Mouse (Mus musculus): ENCODE data around the gene BC107364.
"Not testable (repeated sequence)": the region's sequence is repeated elsewhere in the genome, so short reads cannot be mapped to it uniquely, and the experiment has no call there.

Gene BC107364

GRCm38 (mm10) chr3:96414951-96415327 lies 37.2 kb downstream of the BC107364 start:
- no peak for DNase-seq (ENCODE audit: extremely low read depth, low read depth)

DNA sequence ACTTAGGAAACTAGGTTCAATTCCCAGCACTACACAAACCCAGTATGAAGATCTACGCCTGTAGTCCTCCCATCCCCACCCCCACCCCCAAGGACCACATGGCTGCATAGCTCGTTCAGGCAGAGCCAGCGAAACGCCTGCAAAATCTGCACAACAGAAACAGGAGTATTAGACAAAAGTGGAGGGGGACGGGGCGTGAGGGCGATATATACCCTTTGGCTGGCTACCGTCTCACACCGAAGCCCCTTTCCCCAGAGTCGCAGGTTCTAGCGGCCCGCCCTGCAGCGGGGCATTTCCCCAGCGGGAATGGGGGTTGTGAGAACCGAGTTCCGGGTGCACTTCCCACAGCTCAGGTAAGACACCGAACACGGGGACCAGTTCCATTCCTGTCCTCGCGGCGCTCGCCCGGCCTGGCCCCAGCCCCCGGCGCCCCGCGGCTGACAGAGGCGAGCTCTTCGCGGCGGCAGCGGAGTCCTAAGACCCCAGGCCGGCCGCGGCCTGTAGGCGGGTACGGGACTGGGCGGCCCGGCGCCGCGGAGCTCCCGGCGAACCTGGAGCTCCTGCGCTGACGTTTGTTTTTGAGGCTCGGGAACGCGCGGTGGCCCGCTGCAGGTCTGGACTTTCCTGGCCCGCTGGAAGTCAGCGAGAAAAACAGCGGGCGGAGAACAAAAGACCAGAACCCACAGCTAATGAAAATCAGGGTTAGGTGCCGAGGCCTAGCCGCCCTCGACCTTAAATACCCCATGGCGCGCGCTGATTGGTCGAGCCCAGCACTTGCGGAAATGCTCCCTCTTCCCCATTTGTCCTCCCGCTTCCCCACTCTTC lies 37.8 kb downstream of the BC107364 start:
- peak; percentile 98 for DNase-seq (ENCODE audit: extremely low read depth, low read depth)

DNA sequence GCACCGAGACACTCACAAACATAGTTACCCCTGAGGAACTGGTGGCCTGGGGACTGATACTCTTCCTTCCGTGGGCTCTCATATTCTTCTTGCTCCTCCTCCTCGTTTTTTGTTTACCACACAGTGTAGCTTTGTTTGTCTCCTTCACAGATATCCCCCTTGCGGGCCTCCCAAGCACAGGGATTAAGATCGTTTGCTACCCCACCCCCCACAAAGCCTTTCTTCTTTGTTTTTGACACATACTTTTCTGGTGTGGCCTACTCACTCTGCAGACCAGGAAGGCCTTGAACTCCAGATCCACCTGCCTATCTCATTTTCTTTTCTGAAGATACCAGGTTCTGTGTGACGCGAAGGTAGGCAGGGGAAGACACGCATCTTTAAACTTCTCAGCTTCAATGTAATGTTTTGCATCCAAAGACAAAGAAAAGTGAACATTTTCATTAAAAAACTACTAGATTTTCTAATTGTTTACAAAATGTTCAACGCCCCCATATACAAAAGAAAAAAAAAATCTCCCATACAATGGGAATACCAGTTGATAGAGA lies 38.5 kb downstream of the BC107364 start:
- no peak for DNase-seq (ENCODE audit: extremely low read depth, low read depth)

DNA sequence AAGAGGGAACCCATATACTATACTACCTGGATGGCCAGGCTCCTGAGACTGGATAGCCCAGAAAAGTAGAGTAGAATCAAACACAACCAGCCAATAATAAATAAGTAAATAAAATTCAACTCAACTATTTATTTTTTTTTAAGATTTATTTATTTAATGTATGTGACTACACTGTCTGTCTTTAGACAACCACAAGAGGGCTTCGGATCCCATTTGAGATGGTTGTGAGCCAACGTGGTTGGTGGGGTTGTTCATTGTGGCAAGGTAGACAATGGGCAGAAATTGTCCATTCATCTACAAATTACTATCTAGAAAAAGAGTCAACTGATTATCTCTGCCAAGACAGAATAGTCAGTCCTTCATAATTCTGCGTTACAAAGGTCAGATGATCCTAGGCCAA lies 40.3 kb downstream of the BC107364 start:
- no peak for DNase-seq (ENCODE audit: extremely low read depth, low read depth)

GRCm38 (mm10) chr3:96410966-96411365 lies 41.1 kb downstream of the BC107364 start:
- no peak for DNase-seq (ENCODE audit: extremely low read depth, low read depth)

DNA sequence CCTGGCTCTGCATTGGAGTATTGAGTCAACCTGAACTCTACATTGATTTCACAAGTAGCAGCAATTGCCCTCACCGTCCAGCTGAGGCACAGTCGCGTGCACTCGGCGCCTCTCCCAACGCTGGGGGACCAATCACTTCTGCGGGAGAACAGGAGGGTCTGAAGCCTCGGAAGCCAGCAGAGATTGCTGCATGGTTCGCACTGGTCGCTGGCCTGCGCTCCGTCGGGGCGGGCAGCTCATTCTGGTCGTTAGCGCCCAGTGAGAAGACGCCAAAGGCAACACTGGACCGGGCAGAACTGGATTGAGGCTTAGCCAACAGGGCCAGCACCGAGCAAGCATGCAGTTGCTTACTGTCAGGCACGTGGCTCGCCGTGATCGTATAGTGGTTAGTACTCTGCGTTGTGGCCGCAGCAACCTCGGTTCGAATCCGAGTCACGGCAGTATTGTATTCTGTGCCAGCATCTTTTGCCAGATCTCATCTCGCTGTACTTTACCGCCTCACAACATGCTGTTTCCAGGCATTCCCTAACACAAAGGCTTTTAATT lies 42.3 kb downstream of the BC107364 start:
- DNase-seq (ENCODE audit: extremely low read depth, low read depth), result peak; percentile 82

DNA sequence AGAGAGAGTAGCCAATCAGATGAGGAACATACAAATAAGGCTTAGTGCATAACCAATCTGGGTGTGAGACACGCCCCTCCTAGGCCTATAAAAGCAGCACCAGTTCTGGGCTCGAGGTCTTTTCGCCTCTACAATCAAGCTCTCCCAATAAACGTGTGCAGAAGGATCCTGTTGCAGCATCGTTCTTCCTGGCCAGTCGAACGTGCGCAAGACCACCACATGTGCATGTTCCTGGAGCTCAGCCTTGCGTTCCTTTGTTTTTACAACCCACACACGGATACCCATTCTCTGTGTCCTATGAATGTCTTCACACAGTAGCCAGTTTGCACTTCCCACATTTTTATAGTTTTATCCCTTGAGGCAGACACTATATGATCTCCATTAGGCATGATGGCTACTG lies 44.0 kb downstream of the BC107364 start:
- DNase-seq (ENCODE audit: extremely low read depth, low read depth), result not testable (repeated sequence)

- no peak for DNase-seq (ENCODE audit: extremely low read depth, low read depth)
These were observed 46.3 kb downstream of the BC107364 start for GRCm38 (mm10) chr3:96405541-96406503.

DNA sequence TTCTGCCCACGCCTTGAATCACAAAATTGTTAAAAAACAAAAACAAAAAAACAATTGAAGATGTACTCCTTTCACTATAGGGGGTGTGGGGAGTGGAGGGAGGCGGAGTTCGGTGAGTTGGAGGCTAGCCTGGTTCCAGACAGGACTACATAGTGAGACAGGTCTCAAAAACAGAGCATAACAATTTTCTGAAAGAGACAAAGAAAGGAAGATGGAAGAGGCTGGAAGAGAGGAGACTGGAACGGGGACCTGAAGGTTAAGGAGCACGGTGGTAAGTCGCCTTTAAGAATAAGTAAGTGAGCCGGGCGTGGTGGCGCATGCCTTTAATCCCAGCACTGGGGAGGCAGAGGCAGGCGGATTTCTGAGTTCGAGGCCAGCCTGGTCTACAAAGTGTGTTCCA lies 47.1 kb downstream of the BC107364 start:
- no peak for DNase-seq (ENCODE audit: extremely low read depth, low read depth)

- DNase-seq (ENCODE audit: extremely low read depth, low read depth), result no peak
These were observed 47.7 kb downstream of the BC107364 start for GRCm38 (mm10) chr3:96404450-96404849.

- DNase-seq (ENCODE audit: extremely low read depth, low read depth), result peak; percentile 79
These were observed 49.1 kb downstream of the BC107364 start for GRCm38 (mm10) chr3:96403016-96403415.

GRCm38 (mm10) chr3:96401832-96402501 lies 50.1 kb downstream of the BC107364 start:
- peak; percentile 98 for DNase-seq (ENCODE audit: extremely low read depth, low read depth)

DNA sequence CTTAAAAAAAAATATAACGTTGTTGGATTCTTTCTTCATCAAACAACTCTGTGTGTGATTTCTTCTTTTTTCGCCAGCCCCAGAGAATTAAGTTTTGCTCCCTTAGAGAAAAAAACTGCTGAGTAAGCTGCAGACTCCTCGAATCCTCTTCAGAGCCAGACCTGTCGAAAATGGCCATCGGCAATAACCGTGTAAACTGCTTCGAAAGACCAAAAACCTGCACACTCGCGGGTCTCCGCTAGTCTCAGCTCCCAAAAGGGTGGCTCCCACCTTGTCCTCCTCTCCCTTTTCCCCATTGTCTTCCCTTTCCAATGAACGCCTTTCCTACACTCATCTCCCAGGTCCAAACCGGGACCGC lies 50.7 kb downstream of the BC107364 start:
- DNase-seq (ENCODE audit: extremely low read depth, low read depth), result peak; percentile 83

DNA sequence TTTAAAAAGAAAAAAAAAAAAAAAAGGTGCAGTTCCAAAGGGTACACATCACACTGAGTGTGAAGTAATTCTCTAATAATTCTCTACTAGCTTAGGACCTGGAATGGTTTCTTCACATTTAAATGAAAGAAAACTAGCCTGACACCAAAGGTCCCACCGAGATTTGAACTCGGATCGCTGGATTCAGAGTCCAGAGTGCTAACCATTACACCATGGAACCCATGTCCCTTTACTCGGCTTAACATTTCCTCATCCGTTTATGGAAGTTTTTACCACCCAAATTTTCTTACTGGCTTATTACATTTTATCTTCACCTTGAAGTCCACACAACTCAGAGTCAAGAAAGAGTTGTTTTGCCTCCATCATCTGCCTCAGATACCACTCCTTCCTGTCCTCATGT lies 53.2 kb downstream of the BC107364 start:
- DNase-seq (ENCODE audit: extremely low read depth, low read depth), result peak; percentile 97

GRCm38 (mm10) chr3:96396857-96397256 lies 55.2 kb downstream of the BC107364 start:
- DNase-seq (ENCODE audit: extremely low read depth, low read depth), result no peak

- DNase-seq (ENCODE audit: extremely low read depth, low read depth), result not testable (repeated sequence)
These were observed 64.9 kb downstream of the BC107364 start for GRCm38 (mm10) chr3:96387202-96387601.
